Mouse (Mus musculus) testis, adult 2 months (tissue): ENCODE measurements around the gene Flt1. TPM values are rescaled to one million over a fixed set of nuclear protein-coding genes. Genes with fewer than 3 reads are reported as not detected.
A peak's percentile ranks its signal among the peaks of the same experiment; 100 is the strongest.

ENCODE experiments used
- H3K27ac ChIP-seq: fragments of 200-500 bp; 2 replicates; pipeline ENCODE4 v1.5.1; 2012; ENCODE audit warnings: low read depth, low read length; ENCODE audit not compliant: control insufficient read depth, insufficient read depth
- H3K27me3 ChIP-seq: fragments of 200-500 bp; 2 replicates; pipeline ENCODE4 v1.6.1; 2012; ENCODE audit warnings: mild to moderate bottlenecking, low read length, moderate library complexity; ENCODE audit not compliant: control insufficient read depth, insufficient read depth
- H3K36me3 ChIP-seq: fragments of 200-500 bp; 2 replicates; pipeline ENCODE4 v1.6.1; 2012; ENCODE audit warnings: mild to moderate bottlenecking, low read length; ENCODE audit not compliant: control insufficient read depth, insufficient read depth
- H3K4me1 ChIP-seq: fragments of 200-500 bp; 2 replicates; pipeline ENCODE4 v1.6.1; 2012; ENCODE audit warnings: low read length; ENCODE audit not compliant: control insufficient read depth, insufficient read depth
- H3K4me3 ChIP-seq: fragments of 200-500 bp; 2 replicates; pipeline ENCODE4 v1.5.1; 2012; ENCODE audit warnings: low read depth, mild to moderate bottlenecking, low read length, moderate library complexity, mixed read lengths; ENCODE audit not compliant: control insufficient read depth
- CTCF ChIP-seq: fragments of 200-500 bp; IDR thresholded peaks from 2 replicates; pipeline ENCODE4 v1.5.1; 2012; ENCODE audit warnings: low read depth, mild to moderate bottlenecking, inconsistent platforms, low read length, moderate library complexity; ENCODE audit not compliant: control insufficient read depth, insufficient read depth, insufficient replicate concordance
- POLR2A ChIP-seq: fragments of 200-500 bp; IDR thresholded peaks from 2 replicates; pipeline ENCODE4 v1.6.1; 2012; ENCODE audit warnings: low read depth, mild to moderate bottlenecking, inconsistent platforms, low read length, moderate library complexity; ENCODE audit not compliant: control insufficient read depth
- polyA plus RNA-seq: library from polyadenylated mRNA; depleted of rRNA; stranded (reverse); fragments of >200 nt; gene quantifications from 2 replicates; pipeline ENCODE4 v1.2.3, GENCODE M21; 2012; rRNA removed

Flt1 gene
- polyA plus RNA-seq, 1 experiment: 1.1 TPM

DNA sequence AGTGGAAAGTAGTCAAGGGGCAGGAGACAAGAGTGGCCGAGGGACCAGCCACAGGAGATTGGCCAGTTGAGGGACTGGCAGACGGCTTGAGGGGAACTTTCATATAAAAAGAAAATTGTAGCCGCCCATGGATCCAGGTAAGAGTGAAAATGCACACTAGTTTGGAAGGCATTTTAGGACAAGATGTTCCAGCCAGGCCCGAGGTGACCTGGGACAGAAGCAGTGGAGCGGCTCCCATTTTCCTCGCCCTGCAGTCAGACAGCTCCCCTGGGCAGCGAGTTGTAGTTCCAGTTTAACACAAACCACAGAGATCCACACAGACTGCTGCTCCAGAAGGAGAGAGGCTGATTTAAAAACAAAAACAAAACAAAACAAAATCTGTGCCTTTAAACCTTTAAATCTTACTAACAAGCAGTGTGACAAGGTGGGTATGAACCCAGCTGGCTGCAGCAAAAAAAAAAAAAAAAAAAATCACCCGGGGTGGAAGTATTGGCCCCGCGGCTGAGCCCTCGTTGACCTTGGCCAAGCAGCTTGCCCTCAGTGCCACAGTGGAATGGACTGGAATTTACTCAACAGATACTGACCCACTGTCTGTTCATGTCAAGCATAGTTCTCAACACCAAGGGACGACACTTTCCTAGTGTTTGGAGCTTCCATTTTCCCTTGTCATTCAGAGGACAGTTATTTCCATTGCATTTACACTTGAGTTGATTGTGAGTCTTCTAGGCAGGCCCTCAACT is 176.6 kb downstream of the Flt1 start:
- Histone ChIP-seq H3K4me3 (no peak overlapping the region), H3K27ac (no peak overlapping the region), H3K4me1 (no peaks in the 10 kb centered on the region), H3K36me3 (peaks cover 2% of the 10 kb centered on the region), H3K27me3 (no peaks in the 10 kb centered on the region)
- no peak for TF ChIP-seq POLR2A
- no peak for TF ChIP-seq CTCF

DNA sequence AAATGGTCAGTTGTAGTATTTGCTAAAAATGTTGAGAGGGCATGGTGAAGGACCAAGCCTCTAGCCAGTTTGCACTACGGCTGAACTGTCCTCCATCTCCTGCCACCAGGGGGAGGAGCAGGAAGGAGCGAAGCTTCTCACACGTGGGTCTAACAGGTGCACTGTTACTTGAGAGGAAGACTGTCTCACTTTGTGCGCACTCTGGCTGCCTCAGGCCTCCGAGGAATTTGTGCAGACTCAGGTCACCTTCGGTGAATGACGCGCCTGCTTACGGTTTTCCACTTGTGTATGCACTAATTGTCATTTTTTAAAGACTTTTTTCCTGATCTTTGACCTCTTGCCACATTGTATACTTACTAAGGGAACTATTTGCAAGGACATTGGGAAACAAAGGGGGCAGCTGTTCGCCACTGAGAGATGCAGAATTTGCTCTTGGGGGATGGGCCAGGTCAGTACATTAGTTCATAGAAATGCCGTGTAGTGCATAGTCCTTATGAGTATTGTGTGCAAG is 180.0 kb downstream of the Flt1 start:
- H3K36me3 ChIP-seq: peaks cover 4% of the 10 kb centered on the region
- H3K4me3 ChIP-seq: no peak overlapping the region
- no peak overlapping the region for H3K27ac ChIP-seq
- no peaks in the 10 kb centered on the region for H3K27me3 ChIP-seq
- TF ChIP-seq CTCF (peak; percentile 33; the same call in 1 of the 2 replicates), POLR2A (no peak)
- no peaks in the 10 kb centered on the region for H3K4me1 ChIP-seq

DNA sequence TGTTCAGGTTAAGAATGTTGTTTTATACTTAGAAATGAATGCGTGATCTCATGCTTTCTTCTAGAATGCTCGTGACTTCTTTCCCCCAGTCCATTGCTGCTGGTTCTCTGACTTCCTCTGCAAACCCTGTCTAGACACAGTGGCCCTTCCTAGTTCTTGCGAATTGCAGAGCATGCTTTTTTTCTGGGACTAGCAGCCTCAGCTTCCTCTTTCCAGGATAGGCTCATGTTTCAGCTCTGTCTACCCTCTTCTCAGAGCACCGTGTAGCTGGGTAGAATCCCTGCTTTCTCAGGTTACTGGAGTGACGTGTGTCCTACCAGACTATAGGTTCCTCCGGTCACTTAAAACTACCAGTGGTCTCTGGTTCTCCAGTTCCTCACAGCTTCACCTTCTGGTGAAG is 183.5 kb downstream of the Flt1 start:
- Histone ChIP-seq H3K4me1 (no peaks in the 10 kb centered on the region), H3K36me3 (peaks cover 4% of the 10 kb centered on the region), H3K4me3 (no peak overlapping the region), H3K27me3 (no peaks in the 10 kb centered on the region), H3K27ac (no peak overlapping the region)
- no peak for TF ChIP-seq POLR2A
- TF ChIP-seq CTCF: no peak

DNA sequence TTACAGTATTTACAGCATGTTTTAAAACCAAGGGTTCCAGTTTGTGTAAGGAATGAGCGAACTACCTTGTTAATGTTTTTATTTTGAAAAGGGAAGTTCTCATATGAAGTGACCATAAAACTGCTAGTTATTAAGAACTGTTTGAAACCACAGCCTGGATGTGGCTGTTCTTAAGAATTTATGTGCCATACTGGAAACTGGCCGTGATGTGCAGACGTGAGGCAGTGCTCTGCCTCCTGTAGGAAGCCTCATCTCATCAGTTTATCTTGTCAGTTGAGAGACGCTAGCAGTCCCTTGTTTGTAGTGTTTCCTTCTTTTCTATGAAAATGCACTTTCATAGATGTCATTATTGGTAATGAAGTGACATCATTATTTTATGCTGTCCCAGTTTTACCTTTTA is 186.0 kb downstream of the Flt1 start:
- no peaks in the 10 kb centered on the region for H3K27me3 ChIP-seq
- TF ChIP-seq POLR2A (no peak), CTCF (no peak)
- no peak overlapping the region for H3K4me3 ChIP-seq
- H3K4me1 ChIP-seq: no peaks in the 10 kb centered on the region
- H3K36me3 ChIP-seq: peaks cover 3% of the 10 kb centered on the region
- no peak overlapping the region for H3K27ac ChIP-seq

DNA sequence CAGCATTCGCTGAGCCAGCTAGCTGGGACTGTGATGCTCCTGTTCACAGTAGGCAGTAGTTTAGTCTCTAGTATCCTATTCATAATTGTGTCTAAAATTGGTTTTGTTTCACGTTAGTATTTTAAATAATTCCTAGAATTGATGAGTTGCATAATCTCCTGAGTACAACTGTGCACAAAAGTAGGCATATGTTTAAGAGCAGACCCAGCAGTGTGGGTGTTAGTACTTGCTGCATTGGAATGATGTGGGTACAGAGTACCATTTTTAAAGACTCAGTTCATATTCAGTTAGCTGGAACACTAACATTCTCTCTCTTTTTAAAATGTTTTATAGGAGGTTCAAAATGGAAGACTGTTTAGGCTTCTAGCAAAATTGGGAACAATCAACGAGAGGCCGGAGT is 186.4 kb downstream of the Flt1 start:
- Histone ChIP-seq H3K36me3 (peaks cover 3% of the 10 kb centered on the region), H3K4me1 (no peaks in the 10 kb centered on the region)
- TF ChIP-seq CTCF (no peak), POLR2A (no peak)

DNA sequence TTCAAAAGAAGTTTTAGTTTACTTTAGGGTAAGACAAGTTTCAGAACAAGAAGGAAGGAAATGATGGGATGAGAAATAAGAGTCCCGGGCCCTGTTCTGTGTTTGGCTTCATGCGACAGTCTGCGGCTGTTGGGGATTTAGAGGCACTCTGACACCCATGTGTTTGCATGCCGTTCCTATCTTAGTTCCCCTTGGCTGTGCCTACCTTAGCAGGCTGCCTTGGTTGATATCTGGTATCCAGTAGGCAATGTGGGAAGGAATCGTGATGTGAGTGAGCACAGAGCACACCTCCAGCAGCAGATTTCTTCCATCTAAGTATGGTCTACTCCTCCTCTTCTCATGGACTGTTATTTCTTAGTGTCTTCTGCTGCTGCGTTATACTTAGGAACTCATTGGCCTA is 193.8 kb downstream of the Flt1 start:
- TF ChIP-seq POLR2A: no peak
- TF ChIP-seq CTCF: no peak
- no peak overlapping the region for H3K27ac ChIP-seq
- no peak overlapping the region for H3K4me3 ChIP-seq
- H3K4me1 ChIP-seq: no peaks in the 10 kb centered on the region
- H3K27me3 ChIP-seq: no peaks in the 10 kb centered on the region
- H3K36me3 ChIP-seq: peaks cover under 1% of the 10 kb centered on the region; the same call in 1 of the 2 replicates

More for the DNA sequence above, 186.4 kb downstream of the Flt1 start:
- H3K4me3 ChIP-seq: no peak overlapping the region
- no peak overlapping the region for H3K27ac ChIP-seq
- H3K27me3 ChIP-seq: no peaks in the 10 kb centered on the region

DNA sequence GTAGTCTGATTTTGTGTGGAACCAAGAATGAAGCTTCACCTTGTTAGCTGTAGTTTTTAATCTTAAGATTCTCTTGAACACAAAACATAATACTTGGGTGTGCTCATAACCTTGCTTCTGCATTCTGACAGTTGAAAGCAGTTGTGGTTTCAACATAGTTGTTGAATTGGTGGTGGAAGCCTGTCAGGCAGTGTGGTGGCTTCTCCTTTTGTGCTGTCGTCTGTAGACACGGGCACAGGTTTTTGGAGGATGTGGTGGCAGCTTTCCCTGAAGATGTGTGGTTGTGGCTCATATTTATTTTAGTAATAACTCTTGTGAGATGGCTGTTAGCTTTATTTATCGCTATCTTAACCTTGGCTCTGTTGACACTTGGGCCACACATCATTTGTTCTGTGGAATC is 198.0 kb downstream of the Flt1 start:
- Histone ChIP-seq H3K27me3 (no peaks in the 10 kb centered on the region), H3K4me3 (no peak overlapping the region), H3K36me3 (peaks cover 2% of the 10 kb centered on the region), H3K27ac (no peak overlapping the region), H3K4me1 (no peaks in the 10 kb centered on the region)
- TF ChIP-seq POLR2A (no peak), CTCF (no peak)

DNA sequence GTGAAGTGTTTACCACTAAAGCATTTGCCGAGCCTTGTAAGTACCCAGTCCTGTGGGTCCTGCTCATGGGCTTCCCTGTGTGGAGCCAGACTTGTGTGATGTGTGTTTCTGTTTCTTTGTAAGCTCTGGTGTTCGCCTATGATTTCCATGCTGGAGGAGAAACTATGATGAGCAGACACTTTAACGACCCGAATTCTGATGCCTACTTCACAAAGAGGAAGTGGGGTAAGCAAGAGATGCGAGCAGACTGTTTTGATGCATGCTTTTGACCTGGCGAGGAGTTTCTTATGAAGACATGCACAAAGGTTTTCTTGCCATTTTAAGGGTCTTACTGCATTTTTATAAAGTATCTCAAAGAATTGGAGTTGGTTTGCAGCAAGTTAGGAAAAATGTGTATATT is 198.8 kb downstream of the Flt1 start:
- H3K27ac ChIP-seq: no peak overlapping the region
- no peaks in the 10 kb centered on the region for H3K4me1 ChIP-seq
- TF ChIP-seq CTCF: no peak
- TF ChIP-seq POLR2A: no peak
- H3K27me3 ChIP-seq: no peaks in the 10 kb centered on the region
- H3K4me3 ChIP-seq: no peak overlapping the region
- H3K36me3 ChIP-seq: peaks cover 2% of the 10 kb centered on the region

Other genes with a start within 250 kb of the Flt1 start
- 38.1 and 41.7 TPM in 2 replicates for gene Pomp, start 134.4 kb upstream of the Flt1 start, polyA plus RNA-seq
- gene Slc46a3, start 168.8 kb upstream of the Flt1 start, polyA plus RNA-seq: 3.2 and 6.4 TPM in 2 replicates
- 1.1 and 1.8 TPM in 2 replicates for gene Mtus2, start 231.3 kb upstream of the Flt1 start, polyA plus RNA-seq